Mouse (Mus musculus) kidney, embryonic 14.5 days (tissue): ENCODE results near the gene Cramp1l. TPM values are rescaled to one million over a fixed set of nuclear protein-coding genes. Genes with fewer than 3 reads are reported as not detected.

ENCODE experiments used
- ATAC-seq: fragments of 200-750 bp; cut with Nextera tagmentation; 2 replicates; pipeline ENCODE4 v1.8.0; 2017; ENCODE audit warnings: moderate number of reproducible peaks, mild to moderate bottlenecking, moderate TSS enrichment, moderate library complexity; ENCODE audit not compliant: low FRiP score, low TSS enrichment
- H3K27ac ChIP-seq: fragments of 300-500 bp; sonication (generic); 2 replicates; pipeline ENCODE4 v1.5.1; 2014; ENCODE audit warnings: low read depth, mild to moderate bottlenecking, low read length, moderate library complexity, mixed read lengths
- H3K27me3 ChIP-seq: fragments of 300-500 bp; sonication (generic); 2 replicates; pipeline ENCODE4 v1.6.1; 2014; ENCODE audit warnings: mild to moderate bottlenecking, low read length; ENCODE audit not compliant: control insufficient read depth, insufficient read depth
- H3K36me3 ChIP-seq: fragments of 300-500 bp; sonication (generic); 2 replicates; pipeline ENCODE4 v1.6.1; 2014; ENCODE audit warnings: low read length, mixed read lengths; ENCODE audit not compliant: control insufficient read depth, insufficient read depth
- H3K4me1 ChIP-seq: fragments of 300-500 bp; sonication (generic); 2 replicates; pipeline ENCODE4 v1.6.1; 2014; ENCODE audit warnings: low read length, mixed read lengths; ENCODE audit not compliant: control insufficient read depth, insufficient read depth
- H3K4me2 ChIP-seq: fragments of 300-500 bp; sonication (generic); replicated peaks from 2 replicates; pipeline ENCODE4 v1.6.1; 2014; ENCODE audit warnings: low read depth, mild to moderate bottlenecking, low read length
- H3K4me3 ChIP-seq: fragments of 300-500 bp; sonication (generic); 2 replicates; pipeline ENCODE4 v1.5.1; 2014; ENCODE audit warnings: mild to moderate bottlenecking, low read length
- H3K9ac ChIP-seq: fragments of 300-500 bp; sonication (generic); 2 replicates; pipeline ENCODE4 v1.6.1; 2014; ENCODE audit warnings: low read depth, mild to moderate bottlenecking, low read length, moderate library complexity
- H3K9me3 ChIP-seq: fragments of 300-500 bp; sonication (generic); 2 replicates; pipeline ENCODE4 v1.6.1; 2016; ENCODE audit warnings: low read length; ENCODE audit not compliant: control insufficient read depth
- WGBS: fragments of 180-500 bp; shearing (Covaris S2); extraction: QIAGEN DNeasy Blood & Tissue Kit; methylation state at CpG from one replicate; pipeline ENCODE4 v1.1.7; 2014; 5-methylcytosine and 5-hydroxymethylcytosine counted together
- polyA plus RNA-seq: library from polyadenylated mRNA; unstranded; fragments of >200 nt; fragmentation: Nextera tagmentation; extraction: Ambion mirVana; gene quantifications from 2 replicates; pipeline ENCODE4 v1.2.1, GENCODE M21; 2014

Cramp1l gene
- polyA plus RNA-seq, 1 experiment from 2014 or later: 11.6 TPM

- no peaks in the 10 kb centered on the region for H3K27me3 ChIP-seq
- no peak overlapping the region for H3K4me2 ChIP-seq
- no peak overlapping the region for H3K9ac ChIP-seq
- ATAC-seq: no peak
- 80% methylated on average over 7 of the region's 7 CpGs for WGBS
- H3K27ac ChIP-seq: no peak overlapping the region
- peaks cover 19% of the 10 kb centered on the region for H3K36me3 ChIP-seq
- no peaks in the 10 kb centered on the region for H3K4me1 ChIP-seq
- no peak overlapping the region for H3K4me3 ChIP-seq
- H3K9me3 ChIP-seq: no peaks in the 10 kb centered on the region
These were observed 29.3 kb upstream of the Cramp1l start for GRCm38 (mm10) chr17:25044879-25045278.

DNA sequence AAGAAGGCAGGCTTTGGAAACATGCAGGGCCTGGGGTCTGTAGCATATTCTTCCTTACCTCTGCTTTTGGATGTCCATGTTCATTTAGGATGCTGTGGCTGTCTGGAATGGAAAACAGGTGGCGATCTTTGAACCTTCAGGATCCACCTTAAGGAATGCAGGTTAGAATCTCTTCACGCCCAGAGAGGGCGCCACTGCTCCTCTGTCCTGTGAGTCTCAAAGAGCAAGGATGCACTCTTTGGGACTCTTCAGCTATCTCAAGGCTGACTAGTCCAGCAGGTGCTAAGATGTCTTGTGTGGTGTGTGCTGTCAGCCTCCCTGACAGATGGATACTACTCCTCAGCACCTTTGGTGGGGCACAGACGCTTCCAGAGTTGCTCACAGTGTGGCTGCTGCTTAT lies 20.6 kb upstream of the Cramp1l start:
- ATAC-seq: no peak
- 68% methylated on average over 4 of the region's 4 CpGs for WGBS
- H3K27ac ChIP-seq: no peak overlapping the region
- no peak overlapping the region for H3K9ac ChIP-seq
- H3K9me3 ChIP-seq: no peaks in the 10 kb centered on the region
- no peak overlapping the region for H3K4me3 ChIP-seq
- no peaks in the 10 kb centered on the region for H3K4me1 ChIP-seq
- no peak overlapping the region for H3K4me2 ChIP-seq
- no peaks in the 10 kb centered on the region for H3K27me3 ChIP-seq
- peaks cover 35% of the 10 kb centered on the region for H3K36me3 ChIP-seq

GRCm38 (mm10) chr17:25016292-25017132 lies 924 bp upstream of the Cramp1l start:
- Histone ChIP-seq H3K27ac (peak overlapping the region; percentile 82; the same call in 1 of the 2 replicates), H3K27me3 (no peaks in the 10 kb centered on the region), H3K9ac (peak overlapping the region; percentile 65), H3K36me3 (peaks cover 15% of the 10 kb centered on the region), H3K9me3 (no peaks in the 10 kb centered on the region), H3K4me2 (peak overlapping the region; percentile 80), H3K4me3 (peak overlapping the region; percentile 79), H3K4me1 (peaks cover 14% of the 10 kb centered on the region; the same call in 1 of the 2 replicates)
- WGBS: under 1% methylated on average over 55 of the region's 55 CpGs
- peak; percentile 89 for ATAC-seq

GRCm38 (mm10) chr17:25014841-25015570 lies 582 bp downstream of the Cramp1l start:
- H3K4me3 ChIP-seq: peak overlapping the region; percentile 79
- no peak for ATAC-seq
- peaks cover 14% of the 10 kb centered on the region; the same call in 1 of the 2 replicates for H3K4me1 ChIP-seq
- peak overlapping the region; percentile 90 for H3K4me2 ChIP-seq
- H3K27me3 ChIP-seq: no peaks in the 10 kb centered on the region
- under 1% methylated on average over 39 of the region's 39 CpGs for WGBS
- H3K27ac ChIP-seq: peak overlapping the region; percentile 66
- H3K36me3 ChIP-seq: peaks cover 28% of the 10 kb centered on the region
- H3K9ac ChIP-seq: peak overlapping the region; percentile 96
- no peaks in the 10 kb centered on the region for H3K9me3 ChIP-seq

DNA sequence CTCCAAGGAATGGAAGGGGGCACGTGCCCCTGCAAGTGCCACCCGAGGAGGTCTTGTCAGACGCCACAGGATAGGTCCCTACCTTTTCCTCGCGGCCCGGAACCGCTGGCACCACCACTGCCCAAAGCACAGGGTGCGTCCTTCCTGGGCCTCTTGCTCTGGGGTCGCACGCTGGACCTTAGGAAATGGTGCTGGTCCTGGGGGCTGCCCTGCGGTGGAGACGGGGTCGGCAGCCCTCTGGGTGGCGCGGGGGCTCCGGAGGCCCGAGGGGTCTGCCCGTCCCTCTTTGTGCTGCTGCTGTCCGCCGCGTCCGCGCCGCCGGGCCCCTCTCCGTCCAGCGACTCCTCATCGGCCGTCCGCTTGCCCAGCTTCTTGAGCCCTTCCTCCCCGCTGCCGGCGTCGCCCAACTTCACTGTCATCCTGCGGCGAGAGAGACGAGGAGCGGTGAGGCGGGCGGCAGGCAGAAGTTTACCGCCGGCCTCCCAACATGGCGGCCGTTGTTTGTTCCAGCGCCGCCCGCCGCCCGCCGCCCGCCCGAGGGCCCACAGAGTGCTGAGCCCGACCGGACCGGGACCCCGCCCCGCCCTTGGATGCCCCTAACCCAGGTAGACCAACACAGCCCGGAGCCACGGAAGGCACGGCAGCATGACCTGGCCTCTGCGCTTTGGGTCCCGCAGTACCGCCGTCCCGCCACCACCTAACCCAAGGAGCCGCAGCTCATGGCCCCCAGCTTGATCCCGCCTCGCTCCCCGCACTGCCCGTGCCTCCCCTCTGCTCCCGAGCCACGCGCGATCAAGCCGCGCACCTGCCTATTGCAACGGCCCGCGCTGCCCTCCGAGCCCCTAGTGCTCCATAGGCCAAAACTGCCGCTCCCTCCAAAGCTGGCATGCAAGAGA lies 1.7 kb downstream of the Cramp1l start:
- H3K4me3 ChIP-seq: peak overlapping the region; percentile 79
- no peaks in the 10 kb centered on the region for H3K27me3 ChIP-seq
- H3K27ac ChIP-seq: peak overlapping the region; percentile 81
- H3K4me1 ChIP-seq: peaks cover 14% of the 10 kb centered on the region; the same call in 1 of the 2 replicates
- under 1% methylated on average over 62 of the region's 81 CpGs for WGBS
- H3K9me3 ChIP-seq: no peaks in the 10 kb centered on the region
- peaks cover 33% of the 10 kb centered on the region for H3K36me3 ChIP-seq
- ATAC-seq: no peak
- peak overlapping the region; percentile 90 for H3K4me2 ChIP-seq
- peak overlapping the region; percentile 96 for H3K9ac ChIP-seq

DNA sequence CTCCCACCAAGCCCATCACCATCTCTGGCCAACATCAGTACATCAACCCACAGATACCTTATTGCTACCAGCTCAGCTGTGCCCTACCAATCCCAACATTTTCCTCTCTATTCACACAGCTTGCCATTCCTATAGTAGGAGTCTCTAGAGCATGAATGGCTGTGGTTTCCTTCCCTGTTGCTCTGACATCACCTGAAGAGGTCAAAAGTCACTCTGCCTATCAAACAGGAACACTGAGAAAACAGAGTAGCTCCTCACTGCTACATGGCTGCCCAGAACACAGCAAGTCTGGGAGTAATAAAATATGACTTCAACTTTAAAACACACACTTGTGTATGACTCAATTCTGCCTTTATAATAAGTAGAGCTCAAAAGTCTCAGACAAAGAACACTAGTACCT lies 8.1 kb downstream of the Cramp1l start:
- no peak overlapping the region for H3K27ac ChIP-seq
- peaks cover 74% of the 10 kb centered on the region for H3K36me3 ChIP-seq
- ATAC-seq: no peak
- H3K4me1 ChIP-seq: no peaks in the 10 kb centered on the region
- no peak overlapping the region for H3K9ac ChIP-seq
- no peaks in the 10 kb centered on the region for H3K27me3 ChIP-seq
- no peak overlapping the region for H3K4me2 ChIP-seq
- no peaks in the 10 kb centered on the region for H3K9me3 ChIP-seq
- no peak overlapping the region for H3K4me3 ChIP-seq

DNA sequence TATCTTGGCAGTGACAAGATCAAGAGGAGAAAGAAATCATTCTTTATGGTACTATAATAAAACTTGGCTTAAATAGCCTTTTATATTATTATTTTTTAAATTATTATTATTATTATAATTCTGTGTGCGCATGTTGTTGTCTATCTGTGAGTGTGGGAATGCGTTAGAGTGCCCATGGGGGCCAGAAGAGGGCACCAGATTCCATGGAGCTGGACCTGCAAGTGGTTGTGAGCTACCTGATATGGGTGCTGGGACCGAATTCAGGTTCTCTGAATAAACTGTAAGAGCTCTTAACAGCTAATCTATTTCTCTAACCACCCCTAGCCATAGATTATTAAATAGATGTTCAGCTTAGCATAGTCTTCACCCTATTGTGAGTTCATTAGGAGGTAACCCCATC lies 10.5 kb downstream of the Cramp1l start:
- no peak overlapping the region for H3K9ac ChIP-seq
- H3K36me3 ChIP-seq: peaks cover 73% of the 10 kb centered on the region
- no peak overlapping the region for H3K4me2 ChIP-seq
- no peak for ATAC-seq
- H3K9me3 ChIP-seq: no peaks in the 10 kb centered on the region
- H3K27me3 ChIP-seq: no peaks in the 10 kb centered on the region
- H3K27ac ChIP-seq: no peak overlapping the region
- WGBS: 95% methylated on average over 3 of the region's 3 CpGs
- H3K4me3 ChIP-seq: no peak overlapping the region
- H3K4me1 ChIP-seq: no peaks in the 10 kb centered on the region

DNA sequence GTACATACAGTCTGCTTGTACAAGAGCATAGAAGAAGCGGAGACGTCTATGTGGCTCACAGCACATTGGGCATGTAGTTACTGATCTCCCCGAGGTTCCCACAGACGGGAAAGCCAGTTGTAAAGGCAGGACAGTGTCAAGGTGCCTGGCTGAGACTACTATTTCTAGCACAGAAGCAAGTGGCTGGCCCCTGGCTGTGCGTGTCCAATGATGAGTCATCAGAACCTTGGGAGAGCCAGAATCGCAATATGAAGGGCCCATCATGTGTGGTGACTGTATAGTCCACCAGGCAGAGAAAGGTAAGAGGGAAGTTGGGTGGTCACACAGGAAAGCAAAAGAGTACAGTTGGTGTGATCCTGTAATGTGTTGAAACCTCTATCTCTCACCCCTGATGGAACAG lies 20.9 kb downstream of the Cramp1l start:
- Histone ChIP-seq H3K9ac (no peak overlapping the region), H3K9me3 (no peaks in the 10 kb centered on the region), H3K4me3 (no peak overlapping the region), H3K4me2 (no peak overlapping the region), H3K27ac (no peak overlapping the region), H3K4me1 (no peaks in the 10 kb centered on the region), H3K27me3 (no peaks in the 10 kb centered on the region), H3K36me3 (peaks cover 89% of the 10 kb centered on the region)
- 95% methylated on average over 6 of the region's 6 CpGs for WGBS
- no peak for ATAC-seq
